Mouse (Mus musculus): ENCODE data around the gene Tbp. TPM values are rescaled to one million over a fixed set of nuclear protein-coding genes. Genes with fewer than 3 reads are reported as not detected.
A peak's percentile ranks its signal among the peaks of the same experiment; 100 is the strongest.

The Tbp gene
- polyA plus RNA-seq, 1 experiment, result 281 TPM

GRCm38 (mm10) chr17:15526304-15526703, 26.6 kb downstream of the Tbp start:
- no peak for TF ChIP-seq POLR2A (IDR thresholded peaks at IDR 0.05; ENCODE audit: control insufficient read depth, low read depth, low read length)
- TF ChIP-seq CTCF (IDR thresholded peaks at IDR 0.05; ENCODE audit: control insufficient read depth, insufficient read depth, insufficient replicate concordance, low read depth, low read length), result no peak

GRCm38 (mm10) chr17:15526986-15527810, 27.5 kb downstream of the Tbp start, which contains the start of gene Pdcd2:
Gene Pdcd2 (minus strand): TSS chr17:15527301.
- H3K4me3 ChIP-seq (ENCODE audit: control insufficient read depth, low read depth, low read length), result peak within 1 kb of the TSS; percentile 90
- TF ChIP-seq POLR2A (IDR thresholded peaks at IDR 0.05; ENCODE audit: control insufficient read depth, low read depth, low read length) (peak; percentile 91), CTCF (IDR thresholded peaks at IDR 0.05; ENCODE audit: control insufficient read depth, insufficient read depth, insufficient replicate concordance, low read depth, low read length) (0 out of 2 replicates have a peak, but pooled peaks have one; percentile 5)
- peaks cover 2% of the 10 kb centered on the region for H3K4me1 ChIP-seq (ENCODE audit: control insufficient read depth, insufficient read depth, low read length)
- H3K27ac ChIP-seq (ENCODE audit: control insufficient read depth, insufficient read depth, low read depth, low read length), result peak within 1 kb of the TSS; percentile 86
- no peaks in the 10 kb centered on the region for H3K27me3 ChIP-seq (ENCODE audit: control insufficient read depth, insufficient read depth, low read length)
- H3K36me3 ChIP-seq (ENCODE audit: control insufficient read depth, insufficient read depth, low read length), result no peaks in the 10 kb centered on the region

More at GRCm38 (mm10) chr17:15526304-15526703, 26.6 kb downstream of the Tbp start:
- no peak overlapping the region; the same call in 1 of the 2 replicates for H3K27ac ChIP-seq (ENCODE audit: control insufficient read depth, insufficient read depth, low read depth, low read length)
- no peaks in the 10 kb centered on the region for H3K27me3 ChIP-seq (ENCODE audit: control insufficient read depth, insufficient read depth, low read length)
- H3K4me1 ChIP-seq (ENCODE audit: control insufficient read depth, insufficient read depth, low read length), result peaks cover 2% of the 10 kb centered on the region
- no peak overlapping the region for H3K4me3 ChIP-seq (ENCODE audit: control insufficient read depth, low read depth, low read length)
- H3K36me3 ChIP-seq (ENCODE audit: control insufficient read depth, insufficient read depth, low read length), result no peaks in the 10 kb centered on the region; the same call in 1 of the 2 replicates

GRCm38 (mm10) chr17:15527811-15528136, 28.1 kb downstream of the Tbp start:
- TF ChIP-seq POLR2A (IDR thresholded peaks at IDR 0.05; ENCODE audit: control insufficient read depth, low read depth, low read length), result no peak
- TF ChIP-seq CTCF (IDR thresholded peaks at IDR 0.05; ENCODE audit: control insufficient read depth, insufficient read depth, insufficient replicate concordance, low read depth, low read length), result no peak
- peak overlapping the region; percentile 81; the same call in 1 of the 2 replicates for H3K27ac ChIP-seq (ENCODE audit: control insufficient read depth, insufficient read depth, low read depth, low read length)
- H3K27me3 ChIP-seq (ENCODE audit: control insufficient read depth, insufficient read depth, low read length), result no peaks in the 10 kb centered on the region

GRCm38 (mm10) chr17:15528887-15529286, 29.2 kb downstream of the Tbp start:
- no peak overlapping the region for H3K4me3 ChIP-seq (ENCODE audit: control insufficient read depth, low read depth, low read length)
- TF ChIP-seq POLR2A (IDR thresholded peaks at IDR 0.05; ENCODE audit: control insufficient read depth, low read depth, low read length) (no peak), CTCF (IDR thresholded peaks at IDR 0.05; ENCODE audit: control insufficient read depth, insufficient read depth, insufficient replicate concordance, low read depth, low read length) (no peak)
- no peaks in the 10 kb centered on the region for H3K27me3 ChIP-seq (ENCODE audit: control insufficient read depth, insufficient read depth, low read length)
- peaks cover 2% of the 10 kb centered on the region for H3K4me1 ChIP-seq (ENCODE audit: control insufficient read depth, insufficient read depth, low read length)
- H3K27ac ChIP-seq (ENCODE audit: control insufficient read depth, insufficient read depth, low read depth, low read length), result no peak overlapping the region
- H3K36me3 ChIP-seq (ENCODE audit: control insufficient read depth, insufficient read depth, low read length), result no peaks in the 10 kb centered on the region

More at GRCm38 (mm10) chr17:15527811-15528136, 28.1 kb downstream of the Tbp start:
- H3K36me3 ChIP-seq (ENCODE audit: control insufficient read depth, insufficient read depth, low read length), result no peaks in the 10 kb centered on the region
- H3K4me1 ChIP-seq (ENCODE audit: control insufficient read depth, insufficient read depth, low read length), result peaks cover 2% of the 10 kb centered on the region
- peak overlapping the region; percentile 90; the same call in 1 of the 2 replicates for H3K4me3 ChIP-seq (ENCODE audit: control insufficient read depth, low read depth, low read length)

GRCm38 (mm10) chr17:15530141-15530540, 30.5 kb downstream of the Tbp start:
- Histone ChIP-seq H3K4me1 (ENCODE audit: control insufficient read depth, insufficient read depth, low read length) (peaks cover 2% of the 10 kb centered on the region), H3K36me3 (ENCODE audit: control insufficient read depth, insufficient read depth, low read length) (no peaks in the 10 kb centered on the region), H3K27ac (ENCODE audit: control insufficient read depth, insufficient read depth, low read depth, low read length) (no peak overlapping the region), H3K4me3 (ENCODE audit: control insufficient read depth, low read depth, low read length) (no peak overlapping the region), H3K27me3 (ENCODE audit: control insufficient read depth, insufficient read depth, low read length) (no peaks in the 10 kb centered on the region)
- TF ChIP-seq POLR2A (IDR thresholded peaks at IDR 0.05; ENCODE audit: control insufficient read depth, low read depth, low read length) (no peak), CTCF (IDR thresholded peaks at IDR 0.05; ENCODE audit: control insufficient read depth, insufficient read depth, insufficient replicate concordance, low read depth, low read length) (no peak)

GRCm38 (mm10) chr17:15535162-15535800, 35.6 kb downstream of the Tbp start:
- Histone ChIP-seq H3K27ac (ENCODE audit: control insufficient read depth, insufficient read depth, low read depth, low read length) (no peak overlapping the region), H3K36me3 (ENCODE audit: control insufficient read depth, insufficient read depth, low read length) (no peaks in the 10 kb centered on the region), H3K27me3 (ENCODE audit: control insufficient read depth, insufficient read depth, low read length) (peaks cover 3% of the 10 kb centered on the region; the same call in 1 of the 2 replicates), H3K4me1 (ENCODE audit: control insufficient read depth, insufficient read depth, low read length) (no peaks in the 10 kb centered on the region), H3K4me3 (ENCODE audit: control insufficient read depth, low read depth, low read length) (no peak overlapping the region)
- TF ChIP-seq POLR2A (IDR thresholded peaks at IDR 0.05; ENCODE audit: control insufficient read depth, low read depth, low read length) (no peak), CTCF (IDR thresholded peaks at IDR 0.05; ENCODE audit: control insufficient read depth, insufficient read depth, insufficient replicate concordance, low read depth, low read length) (no peak)

- Histone ChIP-seq H3K4me3 (ENCODE audit: control insufficient read depth, low read depth, low read length) (no peak overlapping the region), H3K4me1 (ENCODE audit: control insufficient read depth, insufficient read depth, low read length) (no peaks in the 10 kb centered on the region), H3K36me3 (ENCODE audit: control insufficient read depth, insufficient read depth, low read length) (no peaks in the 10 kb centered on the region), H3K27me3 (ENCODE audit: control insufficient read depth, insufficient read depth, low read length) (peaks cover 3% of the 10 kb centered on the region; the same call in 1 of the 2 replicates), H3K27ac (ENCODE audit: control insufficient read depth, insufficient read depth, low read depth, low read length) (no peak overlapping the region)
- TF ChIP-seq CTCF (IDR thresholded peaks at IDR 0.05; ENCODE audit: control insufficient read depth, insufficient read depth, insufficient replicate concordance, low read depth, low read length), result no peak
- no peak for TF ChIP-seq POLR2A (IDR thresholded peaks at IDR 0.05; ENCODE audit: control insufficient read depth, low read depth, low read length)
Measured at GRCm38 (mm10) chr17:15535943-15536342, 36.3 kb downstream of the Tbp start.

Measured in testis, adult 2 months (tissue).